Mouse (Mus musculus) urinary bladder, postnatal 4 days (tissue): ENCODE results near the gene Nhsl1.
A peak's percentile ranks its signal among the peaks of the same experiment; 100 is the strongest.
"Not testable (repeated sequence)": the region's sequence is repeated elsewhere in the genome, so short reads cannot be mapped to it uniquely, and the experiment has no call there.

Source experiments
- DNase-seq, 2 experiments: peaks; one replicate each; pipeline ENCODE4 v3.0.0; 2021 to 2022; ENCODE audit warnings: low spot score in 2 of 2

Gene Nhsl1

DNA sequence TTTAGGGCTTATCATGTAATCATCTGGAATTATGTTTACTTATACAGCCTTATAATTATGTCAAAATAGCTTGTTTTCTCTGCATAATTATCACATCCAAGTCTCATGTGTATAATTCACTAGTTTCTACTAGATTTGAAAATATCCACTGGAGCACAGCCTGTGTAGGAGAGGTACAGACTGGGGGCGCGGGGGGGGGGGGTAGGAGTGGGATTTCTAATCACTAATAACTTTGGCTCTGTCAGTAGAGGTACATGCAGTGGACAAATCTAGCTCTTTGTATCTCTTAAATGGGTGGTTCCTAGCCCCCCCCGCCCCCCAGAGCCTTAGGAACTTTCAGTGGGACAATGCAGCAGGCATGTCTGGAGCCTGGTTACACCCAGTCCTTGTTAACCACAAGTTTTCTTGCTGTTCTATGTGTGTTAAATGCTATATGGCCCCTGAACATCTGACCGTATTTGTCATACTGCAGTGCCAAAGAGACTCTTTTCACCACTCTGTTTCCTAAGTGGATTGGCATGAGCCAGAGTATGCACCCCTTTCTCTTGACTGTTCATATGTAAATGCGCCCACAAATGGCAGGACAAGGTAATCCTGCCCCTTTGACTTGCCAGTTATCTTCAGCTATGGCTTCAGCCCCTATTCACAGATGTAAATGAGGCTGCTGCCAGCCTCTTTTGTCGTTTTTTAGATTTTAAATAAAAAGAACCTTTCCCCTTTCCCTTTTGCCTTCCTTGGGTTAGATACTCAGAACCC, 127.0 kb downstream of the Nhsl1 start:
- DNase-seq: no peak

DNA sequence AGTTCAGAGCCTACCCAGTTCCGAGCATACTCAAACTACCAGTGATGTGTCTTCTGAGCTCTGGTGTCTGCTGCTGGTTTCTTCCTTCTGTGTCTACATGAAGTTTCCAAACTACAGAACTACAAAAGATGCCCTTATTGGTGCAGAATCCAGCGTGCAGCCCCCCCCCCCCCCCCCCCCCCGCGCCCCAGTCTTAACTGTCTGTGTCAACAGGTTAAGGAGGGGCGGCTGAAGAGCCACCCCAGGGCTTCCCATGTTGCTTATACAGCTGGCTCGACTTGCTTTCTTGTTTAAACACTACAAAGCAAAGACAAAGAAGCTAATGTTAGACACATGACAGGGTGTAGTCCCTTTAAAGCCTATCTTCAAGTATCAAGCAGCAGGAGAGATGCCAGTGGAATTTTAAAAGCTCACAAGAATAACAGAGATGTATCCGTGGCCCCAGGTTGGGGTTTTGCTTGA, 127.6 kb downstream of the Nhsl1 start:
- no peak for DNase-seq

DNA sequence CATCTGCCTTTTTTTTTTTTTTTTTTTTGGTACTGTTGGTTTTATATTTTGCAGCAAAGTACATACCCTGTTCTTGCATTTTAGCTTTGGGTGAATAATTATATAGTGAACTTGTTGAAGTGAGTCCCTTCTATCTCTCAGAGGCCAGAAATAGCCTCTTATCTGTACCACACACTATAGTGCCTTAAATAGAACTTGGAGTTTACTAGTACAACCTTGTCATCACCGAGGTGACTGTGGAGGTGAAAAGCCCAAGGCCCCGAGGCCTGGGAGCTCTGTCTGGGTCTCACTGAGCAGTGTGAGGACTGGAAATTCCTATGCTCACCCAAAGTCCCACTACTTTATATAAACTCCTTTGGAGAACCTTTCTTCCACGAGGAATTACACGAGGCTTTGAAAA, 128.5 kb downstream of the Nhsl1 start:
- no peak for DNase-seq

DNA sequence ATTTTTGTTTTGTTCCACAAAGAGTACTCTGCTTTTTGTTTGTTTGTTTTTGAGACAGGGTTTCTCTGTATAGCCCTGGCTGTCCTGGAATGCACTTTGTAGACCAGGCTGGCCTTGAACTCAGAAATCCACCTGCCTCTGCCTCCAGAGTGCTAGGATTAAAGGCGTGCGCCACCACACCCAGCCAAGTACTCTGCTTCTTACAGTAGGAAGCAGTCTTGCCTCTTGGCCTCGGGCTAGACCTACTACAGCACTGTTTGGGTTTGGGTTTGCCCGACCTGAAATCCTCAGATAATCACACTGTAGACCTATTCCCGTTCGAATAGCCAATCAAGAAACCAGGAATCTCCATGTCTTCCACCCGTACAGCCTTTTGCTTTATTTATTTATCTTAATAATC, 130.1 kb downstream of the Nhsl1 start:
- DNase-seq: not testable (repeated sequence)

DNA sequence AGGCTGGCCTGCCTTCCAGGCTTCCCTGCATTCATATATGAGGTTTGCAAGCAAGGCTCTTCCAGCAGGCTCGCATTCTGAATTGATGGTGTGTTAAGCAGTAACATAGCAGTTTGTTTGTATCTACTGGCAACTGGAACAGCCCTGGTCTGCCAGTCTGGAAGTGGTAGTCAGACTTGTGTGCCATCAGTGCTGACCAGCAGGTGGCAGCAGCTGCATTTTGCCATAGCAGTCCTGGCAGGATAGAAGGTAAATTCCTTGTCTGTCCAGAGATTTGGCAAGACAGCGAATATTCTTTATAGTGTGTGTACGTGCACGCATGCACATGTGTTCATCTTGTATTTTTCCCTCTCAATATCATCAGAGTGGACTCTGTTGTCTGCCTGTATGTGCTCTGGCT, 134.6 kb downstream of the Nhsl1 start:
- peak; percentile 64 to 78 for DNase-seq

DNA sequence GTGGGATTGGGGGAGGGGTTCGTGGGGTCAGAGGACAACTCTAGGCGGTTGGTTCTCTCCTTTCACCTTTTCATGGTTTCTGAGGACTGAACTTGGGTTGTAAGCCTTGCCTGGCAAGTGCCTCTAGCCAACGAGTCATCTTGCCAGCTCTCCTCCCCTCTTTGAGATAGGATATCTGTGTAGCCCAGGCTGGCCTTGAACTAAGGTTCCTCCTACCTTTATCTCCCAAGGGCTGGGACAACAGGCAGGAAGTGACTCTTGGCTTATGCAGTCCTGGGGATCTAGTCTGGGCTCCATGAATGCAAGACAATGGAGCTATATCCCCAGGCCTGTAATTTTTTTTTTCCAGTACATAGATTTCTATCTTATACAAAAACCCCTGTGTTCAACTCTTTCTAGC, 135.4 kb downstream of the Nhsl1 start:
- DNase-seq: no peak

DNA sequence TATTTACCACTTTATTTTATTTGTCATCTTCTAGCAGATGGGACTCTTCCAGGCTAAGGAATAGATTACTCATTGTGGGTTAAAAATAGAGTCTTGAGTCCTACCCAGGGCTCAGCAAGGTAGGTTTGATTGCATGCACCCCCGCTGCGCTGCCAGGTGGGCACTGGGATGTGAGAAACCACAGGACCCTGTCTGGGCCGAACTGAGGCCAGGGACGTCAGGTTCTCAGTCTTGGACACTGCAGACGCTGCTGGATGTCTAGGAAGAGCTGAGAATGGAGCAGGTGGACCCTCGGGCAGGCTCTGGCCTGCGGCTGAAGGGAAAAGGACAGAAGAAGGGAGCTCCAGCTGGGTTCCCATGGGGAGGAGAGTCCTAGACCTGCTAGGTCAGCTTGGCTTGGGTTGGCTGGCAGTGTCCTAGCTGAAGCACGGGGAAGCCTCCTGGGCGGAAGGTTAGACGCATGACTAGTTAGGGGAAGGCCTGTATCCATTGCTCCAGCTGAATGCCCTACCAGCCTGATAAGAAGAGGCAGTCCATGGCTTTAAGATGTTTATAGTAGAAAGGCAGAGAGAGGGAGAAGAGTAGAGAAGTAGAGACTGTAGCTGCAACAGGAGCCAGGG, 136.6 kb downstream of the Nhsl1 start:
- no peak for DNase-seq

DNA sequence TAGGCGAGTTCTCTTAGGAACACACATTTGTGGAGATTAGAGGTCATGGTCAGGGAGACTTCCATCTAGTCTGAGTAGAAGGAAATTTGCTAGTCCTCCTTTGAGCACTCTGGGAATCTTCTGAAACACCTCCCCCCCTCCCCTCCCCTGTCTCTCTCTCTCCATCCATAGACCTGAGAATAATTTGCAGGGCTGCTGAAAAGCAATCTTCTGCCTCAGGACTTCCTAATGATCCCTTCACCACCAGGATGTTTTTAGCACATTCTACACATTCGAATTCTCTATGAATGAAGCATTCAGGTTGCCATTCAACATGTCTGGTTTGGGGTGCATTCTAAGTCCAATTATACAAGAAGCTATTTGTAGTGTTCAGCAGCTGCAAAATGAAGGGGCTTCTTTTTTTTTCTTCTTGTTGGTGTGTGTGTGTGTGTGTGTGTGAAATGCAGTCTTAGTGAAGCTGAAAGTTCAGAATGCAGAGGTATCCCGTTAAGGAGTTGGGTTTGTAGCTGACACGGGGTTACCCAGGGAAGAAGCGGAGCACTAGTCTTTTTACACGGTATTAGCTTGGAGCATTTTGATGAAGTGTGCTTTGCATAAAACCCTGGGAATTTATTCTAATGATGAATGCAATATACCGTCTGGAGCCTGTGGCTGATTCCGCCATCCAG, 139.2 kb downstream of the Nhsl1 start:
- no peak for DNase-seq

DNA sequence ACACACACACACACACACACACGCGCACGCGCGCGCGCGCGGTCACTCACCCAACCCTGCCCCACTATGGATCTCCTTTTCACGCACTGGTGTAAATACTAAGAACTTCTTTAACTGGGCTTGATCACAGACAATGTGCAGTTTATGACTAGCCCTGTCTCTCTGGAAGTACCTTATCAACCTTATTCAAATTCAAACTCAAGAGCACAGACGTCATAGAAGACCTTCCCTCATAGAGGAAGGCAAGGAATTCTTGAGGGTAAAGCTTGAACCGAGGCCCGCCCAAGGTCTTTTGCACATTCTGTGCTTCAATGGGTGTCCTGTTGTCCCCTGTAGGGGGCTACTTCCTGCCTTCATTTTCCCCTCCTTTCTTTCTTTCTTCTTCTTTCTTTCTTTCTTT, 142.6 kb downstream of the Nhsl1 start:
- no peak for DNase-seq

DNA sequence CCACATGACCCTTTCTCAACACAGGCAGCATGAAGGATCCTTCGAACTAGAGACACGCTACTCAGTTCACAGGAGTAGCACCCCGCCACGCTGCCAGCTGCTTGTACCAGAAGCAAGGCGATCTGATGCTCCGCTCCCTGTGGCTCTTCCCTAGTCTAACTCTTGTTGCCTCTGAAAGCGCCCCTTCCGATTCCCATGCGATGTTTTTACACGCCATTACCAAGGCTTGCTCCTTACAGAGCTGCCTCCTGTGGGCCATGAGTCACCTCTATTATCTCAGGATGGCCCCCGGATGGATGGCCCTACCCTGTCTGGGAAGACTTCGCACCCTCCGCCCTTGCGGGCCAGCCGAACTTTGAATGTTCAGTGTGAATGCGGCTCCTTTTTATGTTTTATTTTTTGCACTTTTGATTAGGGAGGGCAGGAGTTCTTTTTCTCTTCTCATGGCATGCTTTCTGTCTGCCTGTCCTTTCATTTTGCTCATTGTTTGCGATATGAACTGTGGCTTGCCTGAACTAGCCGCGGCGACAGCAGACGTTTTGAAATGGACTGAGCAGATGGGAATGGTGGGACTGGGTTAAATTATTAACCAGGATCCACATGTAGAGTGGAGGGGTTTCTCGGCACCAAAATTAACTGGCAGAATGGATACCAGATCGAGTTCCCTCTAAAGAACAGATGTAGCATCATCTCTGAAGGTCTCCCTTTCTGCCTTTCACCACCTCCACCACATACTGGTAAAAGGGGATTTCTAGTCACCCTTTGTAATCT, 144.5 kb downstream of the Nhsl1 start:
- DNase-seq: no peak

DNA sequence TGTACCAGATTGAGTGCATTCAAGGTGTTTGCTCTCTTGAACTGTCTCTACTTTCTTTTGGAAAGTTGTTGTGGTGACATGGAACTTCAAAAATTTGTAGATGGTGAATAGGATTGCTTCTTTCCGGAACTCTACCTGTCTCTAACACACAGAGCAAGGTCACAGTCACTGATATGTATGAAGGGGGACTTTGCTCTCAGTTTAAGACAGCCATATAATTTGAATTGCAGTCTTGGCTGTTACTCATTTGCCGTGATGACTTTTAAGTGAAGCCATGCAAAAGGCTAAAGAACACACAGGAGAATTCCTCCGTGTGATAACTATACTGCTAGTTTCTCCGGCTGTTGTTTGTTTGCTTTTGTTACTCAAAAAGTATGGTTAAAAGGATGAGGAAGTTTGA, 149.6 kb downstream of the Nhsl1 start:
- no peak for DNase-seq

DNA sequence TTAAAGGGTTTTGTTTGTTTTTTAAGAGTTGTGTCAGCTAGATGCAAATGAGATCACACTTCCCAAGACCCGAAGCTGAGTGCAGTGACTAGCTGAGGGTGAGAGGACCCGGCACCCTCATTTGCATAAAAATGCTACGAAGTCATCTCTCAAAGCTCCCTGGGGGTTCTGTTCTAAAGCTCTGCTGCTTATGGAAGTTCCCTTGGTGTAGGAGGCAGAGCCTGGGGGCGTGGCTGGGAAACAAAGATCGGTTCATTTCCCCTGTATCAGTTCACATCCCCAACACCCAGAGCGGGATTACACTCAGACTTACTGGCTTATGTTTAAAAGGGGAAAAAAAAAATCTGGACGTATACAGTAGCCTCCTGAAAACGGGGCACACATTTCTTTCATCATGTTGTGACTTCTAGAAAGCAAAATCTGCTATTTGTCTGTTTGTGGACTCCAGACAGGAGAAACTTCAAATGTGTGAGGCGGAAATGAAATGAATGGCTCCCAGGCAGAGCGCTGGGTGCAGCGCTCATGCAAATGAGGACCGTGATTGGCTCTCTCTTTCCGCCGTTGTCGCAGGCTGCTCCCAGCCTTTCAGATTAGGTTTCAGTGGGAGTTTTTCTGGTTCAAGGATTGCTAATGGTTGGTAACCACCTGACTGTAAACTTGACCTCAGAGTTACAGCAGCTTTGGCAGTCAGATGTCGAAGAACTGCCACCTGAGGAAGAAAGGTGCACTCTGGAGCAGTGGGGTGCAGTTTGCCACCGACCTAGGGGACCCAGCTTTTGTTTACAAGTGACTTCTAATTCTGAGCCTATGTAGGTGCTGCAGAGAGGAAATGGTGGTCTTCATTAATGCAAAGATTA, 150.7 kb downstream of the Nhsl1 start:
- DNase-seq: no peak

DNA sequence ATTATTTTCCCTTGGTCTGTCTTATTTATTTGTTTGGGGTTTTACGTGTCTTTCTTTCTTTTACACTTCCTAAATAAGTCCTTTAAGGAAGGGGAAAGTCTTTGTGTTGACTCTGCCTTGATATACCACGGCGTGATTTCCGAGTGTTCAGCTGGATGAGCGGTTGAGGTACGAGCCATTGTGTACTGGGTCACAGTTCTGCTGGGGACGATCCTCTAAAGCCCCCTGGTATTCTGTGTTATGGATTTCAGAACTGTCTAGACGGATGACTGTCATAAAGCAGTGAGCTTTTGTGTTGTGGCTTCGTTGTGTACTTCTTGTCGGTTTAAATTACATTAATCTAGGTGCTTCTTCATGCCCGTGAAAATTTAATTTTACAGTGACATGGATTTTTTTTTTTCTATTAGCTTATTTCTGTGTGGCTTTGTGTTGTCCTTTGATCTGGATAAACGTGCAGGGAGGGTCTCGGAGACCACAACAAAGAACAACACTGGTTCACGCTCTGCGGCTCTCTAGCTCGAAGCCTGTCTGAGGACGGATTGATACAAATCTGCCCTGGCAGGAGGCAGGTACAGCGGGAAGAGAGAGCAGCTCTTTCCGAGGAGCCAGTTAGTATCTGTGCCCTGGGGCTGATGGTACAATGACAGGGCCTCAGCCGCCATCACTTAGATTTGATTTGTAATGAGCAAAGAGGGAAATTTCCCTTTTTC, 151.7 kb downstream of the Nhsl1 start:
- DNase-seq: no peak

DNA sequence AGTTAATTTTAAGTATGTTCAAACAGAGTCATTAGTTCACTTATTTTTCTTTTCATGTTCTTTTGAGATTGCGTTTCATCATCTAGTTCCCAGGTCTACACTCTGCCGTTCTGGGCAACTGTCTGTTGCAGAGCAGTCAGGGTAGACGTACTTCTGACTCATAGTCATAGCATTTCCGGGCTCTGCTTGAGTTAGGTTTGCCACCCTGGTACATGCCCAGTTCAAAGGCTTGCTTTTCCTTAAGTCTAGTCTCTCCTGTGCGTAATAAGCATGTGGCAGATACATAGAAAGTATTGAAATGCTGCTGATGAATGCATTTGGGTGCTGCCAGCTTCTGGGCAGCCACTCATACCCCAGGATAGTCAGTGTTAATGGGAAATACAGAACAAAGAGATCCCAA, 152.9 kb downstream of the Nhsl1 start:
- DNase-seq: no peak

DNA sequence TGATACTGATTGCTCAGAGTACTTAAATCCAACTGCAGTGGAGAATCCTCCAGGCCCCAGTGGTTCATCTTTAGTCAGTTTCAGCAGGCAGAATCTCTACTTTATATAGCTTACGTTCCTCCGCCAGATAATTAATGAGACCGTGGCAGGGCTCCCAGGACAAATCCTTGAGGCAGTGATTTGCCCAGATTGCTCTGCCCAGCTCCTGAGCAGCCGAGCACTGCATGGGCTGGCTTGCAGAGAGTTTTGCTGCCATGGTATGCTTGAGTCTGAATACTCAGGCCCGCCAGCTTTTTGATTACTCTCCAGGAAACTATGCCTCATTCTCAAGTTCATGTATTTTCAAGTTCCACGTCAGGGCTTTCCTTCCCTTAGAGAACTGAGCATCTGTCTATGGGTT, 156.3 kb downstream of the Nhsl1 start:
- peak in 1 of 2 experiments; percentile 33 for DNase-seq

DNA sequence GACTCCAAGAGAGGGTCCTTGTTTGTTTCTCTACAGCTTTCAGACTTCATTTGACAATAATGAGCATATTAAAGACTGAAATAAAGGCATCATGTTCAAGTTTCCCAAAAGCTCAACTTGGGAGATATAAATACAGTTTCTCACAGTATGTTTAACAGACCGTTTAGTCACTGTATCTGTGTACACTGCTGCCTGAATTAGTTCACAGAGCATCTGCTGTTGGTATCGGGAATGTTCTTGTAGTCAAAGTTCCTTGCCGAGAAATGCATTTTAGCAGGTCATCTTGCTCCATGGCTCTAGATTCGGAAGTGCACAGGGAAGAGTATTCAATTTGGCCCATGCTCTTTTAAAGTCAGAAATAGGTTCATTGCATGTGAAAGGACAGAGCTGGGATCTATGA, 159.5 kb downstream of the Nhsl1 start:
- DNase-seq: no peak

DNA sequence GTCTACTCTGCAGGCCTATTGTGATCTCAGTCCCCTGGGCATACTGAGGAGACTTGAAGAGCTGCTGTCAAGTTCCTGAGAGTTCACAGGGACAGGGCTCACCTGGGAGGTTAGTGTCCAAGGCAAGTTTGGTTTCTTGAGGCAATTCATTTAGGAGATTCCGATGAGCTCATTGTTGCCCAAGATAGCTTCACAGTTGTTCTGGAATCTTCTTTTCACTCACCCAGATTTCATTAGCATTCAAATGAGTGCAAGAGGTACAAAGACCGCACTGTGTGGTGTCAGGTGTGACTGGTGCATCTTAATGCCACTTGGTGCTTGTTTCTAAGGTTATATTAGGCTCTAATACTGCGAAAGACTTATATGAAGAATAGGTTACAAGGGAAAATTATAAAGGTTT, 160.5 kb downstream of the Nhsl1 start:
- DNase-seq: no peak

DNA sequence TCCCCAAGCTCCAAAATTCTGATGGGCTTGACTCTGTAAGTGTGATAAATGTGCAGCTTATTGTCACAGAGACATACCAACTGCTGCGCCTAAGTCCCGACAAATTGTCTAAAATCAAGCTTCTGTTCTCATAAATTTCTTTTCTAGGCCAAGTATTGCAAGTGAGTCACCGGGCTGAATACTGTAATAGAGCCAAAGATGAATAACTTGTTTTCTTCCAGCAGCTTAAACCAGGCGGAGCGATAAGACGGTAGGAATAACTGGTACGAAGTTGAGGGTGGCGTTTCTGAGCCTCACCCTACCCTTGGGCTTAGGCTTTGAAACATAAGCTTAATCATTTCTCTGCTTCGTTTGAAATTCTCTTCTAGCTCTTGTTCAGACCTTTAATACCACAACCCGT, 162.1 kb downstream of the Nhsl1 start:
- no peak for DNase-seq

DNA sequence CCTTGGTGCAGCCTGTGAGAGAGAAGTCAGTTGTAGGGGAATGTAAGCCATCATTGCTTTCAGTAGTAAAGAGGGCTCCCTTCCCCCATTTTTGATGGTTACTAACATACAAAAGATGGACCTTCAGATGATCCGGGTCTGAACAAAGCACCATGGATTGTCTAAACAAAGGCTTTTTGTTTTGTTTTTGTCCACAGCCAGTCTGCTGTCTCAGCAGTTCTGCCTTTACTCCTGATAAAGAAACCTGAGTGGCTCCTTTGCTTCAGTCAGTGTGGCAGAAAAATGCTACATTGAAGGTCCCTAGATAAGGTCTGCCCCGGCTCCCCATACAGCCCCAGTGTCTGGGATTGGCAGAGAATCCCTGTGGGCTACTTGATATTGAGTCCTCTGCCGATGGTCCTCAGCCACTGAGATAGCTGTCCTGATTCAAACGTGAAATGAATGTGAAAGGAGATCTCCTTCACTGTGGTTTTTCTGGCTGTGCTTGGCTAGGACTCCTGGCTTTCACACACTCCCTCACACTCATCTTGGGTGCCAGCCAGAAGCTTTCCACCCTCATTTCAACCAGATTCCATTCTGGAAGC, 163.9 kb downstream of the Nhsl1 start:
- DNase-seq: peak in 1 of 2 experiments; percentile 23

DNA sequence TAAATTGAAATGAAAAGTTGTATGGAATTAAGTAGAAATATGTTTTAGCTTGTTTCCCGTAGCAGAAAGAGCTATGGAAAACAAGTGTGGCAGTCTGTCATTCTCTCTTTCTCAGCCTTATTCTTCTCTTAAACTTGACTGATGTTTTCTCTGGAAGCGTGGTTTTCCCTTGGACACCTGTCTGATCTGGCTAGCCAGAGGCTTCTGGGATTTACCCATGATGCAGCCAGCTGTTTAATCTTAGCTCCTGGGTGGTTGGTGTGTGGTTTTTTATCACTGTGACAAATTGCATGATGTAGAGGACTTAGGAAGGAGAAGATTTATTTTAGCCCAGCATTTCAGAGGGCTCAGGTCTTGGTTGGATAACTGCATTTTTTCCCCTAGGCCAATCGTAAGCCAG, 164.9 kb downstream of the Nhsl1 start:
- DNase-seq: no peak
